Mouse (Mus musculus): Measurements from ENCODE around the gene Sag. TPM values are rescaled to one million over a fixed set of nuclear protein-coding genes. Genes with fewer than 3 reads are reported as not detected.
A peak's percentile ranks its signal among the peaks of the same experiment; 100 is the strongest.

Sag gene
- polyA plus RNA-seq, 1 experiment from 2014 or later: 1.8 TPM

DNA sequence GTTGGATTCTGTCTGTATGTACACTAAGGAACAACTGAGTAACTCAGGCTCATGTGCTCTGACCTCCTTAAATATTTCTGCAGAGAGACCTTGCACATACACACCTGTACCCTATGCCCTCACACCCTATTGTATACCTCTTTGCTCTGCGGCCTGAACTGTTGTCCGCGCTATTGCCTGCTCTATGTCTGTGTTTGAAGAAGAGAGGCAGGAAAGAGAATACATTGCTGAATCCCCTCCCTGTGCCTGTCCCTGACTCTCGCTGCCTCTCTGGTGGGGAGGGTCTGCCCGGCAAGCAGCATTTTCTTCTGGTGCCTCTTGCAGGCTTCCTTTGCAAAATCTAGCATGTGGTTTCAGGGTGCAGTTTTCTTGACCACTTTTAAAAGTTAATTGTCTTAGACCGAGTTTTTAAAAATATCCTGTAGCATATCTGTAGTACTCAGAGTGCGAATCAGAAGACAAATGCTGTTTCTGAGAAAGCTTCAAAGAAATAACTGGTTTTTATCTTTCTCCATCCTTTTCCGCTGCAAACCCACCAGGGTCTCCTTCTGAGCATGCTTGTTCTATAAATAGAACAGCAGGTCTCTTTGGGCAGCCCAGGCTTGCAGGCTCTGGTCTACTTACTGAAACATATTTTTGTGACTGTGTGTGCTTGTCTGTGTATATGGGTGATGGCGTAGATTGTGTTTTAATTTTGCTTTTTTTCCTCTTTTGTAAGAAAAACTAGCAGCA, 74.2 kb downstream of the Sag start:
- Histone ChIP-seq H3K27me3 (ENCODE audit: control insufficient read depth, insufficient read depth, low read length) (no peaks in the 10 kb centered on the region), H3K9me3 (ENCODE audit: control insufficient read depth, low read length) (no peaks in the 10 kb centered on the region), H3K36me3 (replicated peaks; ENCODE audit: control insufficient read depth, insufficient read depth) (peaks cover 7% of the 10 kb centered on the region; the same call in 1 of the 2 replicates), H3K4me1 (replicated peaks; ENCODE audit: control insufficient read depth, insufficient read depth, low read length) (peaks cover 20% of the 10 kb centered on the region), H3K4me2 (replicated peaks) (no peak overlapping the region), H3K9ac (no peak overlapping the region), H3K4me3 (replicated peaks; ENCODE audit: low read length) (no peak overlapping the region), H3K27ac (no peak overlapping the region)
- WGBS: 81% methylated on average over 9 of the region's 9 CpGs
- no peak for ATAC-seq (ENCODE audit: low FRiP score)
- DNase-seq (ENCODE audit: low spot score): no peak

DNA sequence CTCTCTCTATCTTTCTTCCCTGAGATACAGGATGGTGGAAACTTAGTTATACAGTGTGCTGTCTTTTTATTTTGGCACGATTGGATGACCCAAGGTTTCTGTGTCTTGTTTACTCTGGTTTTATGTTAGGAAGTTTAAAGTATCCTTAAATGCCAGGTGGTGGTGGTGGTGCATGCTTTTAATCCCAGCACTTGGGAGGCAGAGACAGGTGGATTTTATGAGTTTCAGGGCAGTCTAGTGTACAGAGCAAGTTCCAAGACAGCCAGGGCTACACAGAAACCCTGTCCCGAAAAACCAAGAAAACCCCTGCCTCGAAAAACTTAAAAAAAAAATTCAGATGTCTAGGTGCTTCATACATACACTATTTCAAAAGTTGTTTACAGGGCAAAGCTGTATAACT, 75.6 kb downstream of the Sag start:
- Histone ChIP-seq H3K9ac (no peak overlapping the region), H3K4me2 (replicated peaks) (no peak overlapping the region), H3K27me3 (ENCODE audit: control insufficient read depth, insufficient read depth, low read length) (no peaks in the 10 kb centered on the region), H3K27ac (no peak overlapping the region), H3K36me3 (replicated peaks; ENCODE audit: control insufficient read depth, insufficient read depth) (peaks cover 12% of the 10 kb centered on the region; the same call in 1 of the 2 replicates), H3K9me3 (ENCODE audit: control insufficient read depth, low read length) (no peaks in the 10 kb centered on the region), H3K4me1 (replicated peaks; ENCODE audit: control insufficient read depth, insufficient read depth, low read length) (peaks cover 20% of the 10 kb centered on the region), H3K4me3 (replicated peaks; ENCODE audit: low read length) (no peak overlapping the region)
- DNase-seq (ENCODE audit: low spot score) (no peak), ATAC-seq (ENCODE audit: low FRiP score) (no peak)
- 89% methylated on average over 3 of the region's 3 CpGs for WGBS

DNA sequence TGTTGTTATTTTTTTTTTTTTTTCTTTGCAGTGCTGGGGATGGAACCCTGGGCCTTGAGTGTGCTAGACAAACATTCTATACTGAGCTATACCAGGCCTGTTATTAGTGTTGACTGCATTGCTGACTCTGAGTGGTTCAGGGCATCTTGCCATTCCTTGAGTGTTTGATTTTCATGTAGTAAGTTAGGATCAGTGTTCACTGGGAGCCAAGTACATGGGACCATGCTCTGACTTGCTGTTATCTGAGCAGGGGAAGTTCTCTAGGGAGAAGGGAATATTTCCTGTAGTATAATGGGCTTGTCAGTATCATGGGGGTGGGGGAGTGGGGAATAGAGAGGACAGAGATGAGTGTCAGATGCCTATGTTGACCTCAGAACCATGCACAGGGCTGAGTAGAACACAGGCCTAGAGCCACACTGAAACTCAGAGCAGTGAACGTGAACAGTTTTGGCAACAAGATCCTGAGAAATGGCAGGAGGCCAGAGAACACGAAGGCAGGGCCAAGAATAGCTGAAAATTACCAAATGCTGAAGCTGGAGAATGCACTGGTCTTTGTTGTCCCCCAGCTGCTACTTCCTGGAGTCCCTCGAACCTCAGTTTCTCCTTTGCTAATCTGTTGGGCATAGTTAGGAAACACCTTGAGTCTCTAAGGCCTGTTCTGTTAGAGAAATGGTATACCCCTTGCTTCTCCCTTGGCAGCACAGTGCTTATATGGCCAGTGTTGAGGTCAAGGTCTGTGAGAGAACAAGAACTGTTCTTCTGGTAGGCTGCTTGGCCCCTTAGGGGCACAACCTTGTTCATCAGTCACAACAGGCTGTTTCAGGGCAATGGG, 76.2 kb downstream of the Sag start:
- H3K9me3 ChIP-seq (ENCODE audit: control insufficient read depth, low read length): no peaks in the 10 kb centered on the region
- no peak overlapping the region for H3K4me2 ChIP-seq (replicated peaks)
- peaks cover 18% of the 10 kb centered on the region for H3K36me3 ChIP-seq (replicated peaks; ENCODE audit: control insufficient read depth, insufficient read depth)
- H3K4me3 ChIP-seq (replicated peaks; ENCODE audit: low read length): no peak overlapping the region
- DNase-seq (ENCODE audit: low spot score) (peak; percentile 61), ATAC-seq (ENCODE audit: low FRiP score) (peak; percentile 62; the same call in 1 of the 2 replicates)
- WGBS: 54% methylated on average over 3 of the region's 3 CpGs
- H3K27me3 ChIP-seq (ENCODE audit: control insufficient read depth, insufficient read depth, low read length): no peaks in the 10 kb centered on the region
- no peak overlapping the region for H3K27ac ChIP-seq
- H3K4me1 ChIP-seq (replicated peaks; ENCODE audit: control insufficient read depth, insufficient read depth, low read length): peaks cover 20% of the 10 kb centered on the region
- no peak overlapping the region for H3K9ac ChIP-seq

DNA sequence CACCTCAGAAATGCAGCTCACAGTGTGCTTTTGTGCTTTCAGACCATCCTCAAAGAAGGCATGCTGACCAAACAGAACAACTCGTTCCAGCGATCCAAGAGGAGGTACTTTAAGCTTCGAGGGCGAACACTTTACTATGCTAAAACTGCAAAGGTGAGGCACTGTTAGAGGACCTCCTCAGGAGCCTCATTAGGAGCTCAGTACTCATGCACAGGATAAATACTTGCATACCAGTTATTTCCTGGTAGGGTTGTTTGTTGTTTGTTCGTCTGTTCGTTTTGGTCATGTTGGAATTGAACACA, 76.8 kb downstream of the Sag start:
- Histone ChIP-seq H3K4me1 (replicated peaks; ENCODE audit: control insufficient read depth, insufficient read depth, low read length) (peaks cover 20% of the 10 kb centered on the region), H3K27me3 (ENCODE audit: control insufficient read depth, insufficient read depth, low read length) (no peaks in the 10 kb centered on the region)
- WGBS: 88% methylated on average over 6 of the region's 6 CpGs

DNA sequence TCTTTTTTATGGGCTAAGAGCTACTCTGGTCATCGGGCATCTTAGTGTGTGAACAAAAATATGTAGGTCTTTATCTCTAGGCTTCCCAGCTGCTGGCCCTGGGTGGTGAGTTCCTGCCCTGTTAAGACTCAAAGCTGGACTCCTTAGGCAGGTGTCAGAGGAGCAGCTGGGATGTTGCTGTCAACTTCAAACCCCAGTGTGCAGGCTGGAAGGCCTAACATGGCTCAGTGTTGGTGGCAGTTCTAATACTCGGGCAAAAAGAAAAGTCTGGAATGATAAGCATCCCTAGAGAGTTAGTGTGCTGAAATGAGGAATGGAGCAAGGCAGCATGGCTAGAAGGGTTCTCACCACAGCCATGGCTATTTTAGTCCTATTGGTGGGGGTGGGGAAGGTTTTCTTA, 77.4 kb downstream of the Sag start:
- peaks cover 20% of the 10 kb centered on the region for H3K4me1 ChIP-seq (replicated peaks; ENCODE audit: control insufficient read depth, insufficient read depth, low read length)
- H3K27me3 ChIP-seq (ENCODE audit: control insufficient read depth, insufficient read depth, low read length): no peaks in the 10 kb centered on the region
- H3K27ac ChIP-seq: no peak overlapping the region; the same call in 1 of the 2 replicates
- H3K4me3 ChIP-seq (replicated peaks; ENCODE audit: low read length): no peak overlapping the region
- peaks cover 24% of the 10 kb centered on the region for H3K36me3 ChIP-seq (replicated peaks; ENCODE audit: control insufficient read depth, insufficient read depth)
- H3K4me2 ChIP-seq (replicated peaks): no peak overlapping the region
- H3K9me3 ChIP-seq (ENCODE audit: control insufficient read depth, low read length): no peaks in the 10 kb centered on the region
- no peak for DNase-seq (ENCODE audit: low spot score)
- no peak overlapping the region for H3K9ac ChIP-seq
- 82% methylated on average over 2 of the region's 2 CpGs for WGBS
- no peak for ATAC-seq (ENCODE audit: low FRiP score)

More for the DNA sequence above, 76.8 kb downstream of the Sag start:
- Histone ChIP-seq H3K9me3 (ENCODE audit: control insufficient read depth, low read length) (no peaks in the 10 kb centered on the region), H3K36me3 (replicated peaks; ENCODE audit: control insufficient read depth, insufficient read depth) (peaks cover 21% of the 10 kb centered on the region), H3K27ac (no peak overlapping the region), H3K4me3 (replicated peaks; ENCODE audit: low read length) (no peak overlapping the region), H3K4me2 (replicated peaks) (no peak overlapping the region), H3K9ac (no peak overlapping the region)
- ATAC-seq (ENCODE audit: low FRiP score) (no peak), DNase-seq (ENCODE audit: low spot score) (no peak)

DNA sequence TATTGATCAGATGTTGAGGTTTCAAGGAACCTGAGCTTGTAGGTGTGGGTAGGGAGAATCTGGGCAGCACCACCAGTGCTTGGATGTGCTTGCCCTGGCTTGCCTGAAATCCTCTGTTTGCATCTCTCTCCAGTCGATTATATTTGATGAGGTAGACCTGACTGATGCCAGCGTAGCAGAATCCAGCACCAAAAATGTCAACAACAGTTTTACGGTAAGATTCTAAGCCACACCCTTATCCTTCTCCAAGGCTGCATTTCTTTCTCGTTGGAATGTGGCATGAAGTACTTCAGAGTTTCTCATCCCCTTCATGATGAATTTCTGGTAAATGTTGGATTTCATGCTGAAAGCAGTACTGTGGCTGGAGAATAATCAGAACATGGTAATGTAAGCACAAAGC, 78.2 kb downstream of the Sag start:
- 87% methylated on average over 4 of the region's 4 CpGs for WGBS
- H3K9me3 ChIP-seq (ENCODE audit: control insufficient read depth, low read length): no peaks in the 10 kb centered on the region
- H3K27ac ChIP-seq: no peak overlapping the region
- H3K27me3 ChIP-seq (ENCODE audit: control insufficient read depth, insufficient read depth, low read length): no peaks in the 10 kb centered on the region
- no peak overlapping the region for H3K9ac ChIP-seq
- H3K4me2 ChIP-seq (replicated peaks): no peak overlapping the region
- no peak overlapping the region for H3K4me3 ChIP-seq (replicated peaks; ENCODE audit: low read length)
- peaks cover 24% of the 10 kb centered on the region for H3K36me3 ChIP-seq (replicated peaks; ENCODE audit: control insufficient read depth, insufficient read depth)
- no peak for DNase-seq (ENCODE audit: low spot score)
- no peak for ATAC-seq (ENCODE audit: low FRiP score)
- H3K4me1 ChIP-seq (replicated peaks; ENCODE audit: control insufficient read depth, insufficient read depth, low read length): peaks cover 20% of the 10 kb centered on the region

DNA sequence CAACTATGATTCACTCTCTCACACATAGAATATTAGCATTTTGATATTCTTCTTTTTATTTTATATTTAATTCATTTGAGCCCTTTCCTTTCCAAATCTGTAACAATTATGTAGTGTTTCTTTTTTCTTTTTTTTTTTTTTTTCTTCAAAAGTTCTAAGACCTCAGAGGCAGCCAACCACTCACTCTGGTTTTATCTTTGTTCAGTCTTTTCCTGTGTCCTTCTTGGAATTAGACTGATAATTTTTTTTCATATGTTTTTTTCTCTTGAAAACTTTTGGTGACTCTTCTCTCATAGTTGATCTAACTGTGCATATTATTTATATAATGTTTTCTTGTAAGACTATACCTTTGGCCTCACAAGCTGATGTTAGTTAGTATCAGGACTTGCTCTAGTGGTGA, 79.1 kb downstream of the Sag start:
- DNase-seq (ENCODE audit: low spot score) (no peak), ATAC-seq (ENCODE audit: low FRiP score) (no peak)
- no peak overlapping the region for H3K9ac ChIP-seq
- no peak overlapping the region for H3K4me2 ChIP-seq (replicated peaks)
- no peaks in the 10 kb centered on the region for H3K27me3 ChIP-seq (ENCODE audit: control insufficient read depth, insufficient read depth, low read length)
- H3K9me3 ChIP-seq (ENCODE audit: control insufficient read depth, low read length): no peaks in the 10 kb centered on the region
- H3K36me3 ChIP-seq (replicated peaks; ENCODE audit: control insufficient read depth, insufficient read depth): peaks cover 24% of the 10 kb centered on the region
- H3K4me1 ChIP-seq (replicated peaks; ENCODE audit: control insufficient read depth, insufficient read depth, low read length): peaks cover 16% of the 10 kb centered on the region
- no peak overlapping the region for H3K27ac ChIP-seq
- no peak overlapping the region for H3K4me3 ChIP-seq (replicated peaks; ENCODE audit: low read length)

DNA sequence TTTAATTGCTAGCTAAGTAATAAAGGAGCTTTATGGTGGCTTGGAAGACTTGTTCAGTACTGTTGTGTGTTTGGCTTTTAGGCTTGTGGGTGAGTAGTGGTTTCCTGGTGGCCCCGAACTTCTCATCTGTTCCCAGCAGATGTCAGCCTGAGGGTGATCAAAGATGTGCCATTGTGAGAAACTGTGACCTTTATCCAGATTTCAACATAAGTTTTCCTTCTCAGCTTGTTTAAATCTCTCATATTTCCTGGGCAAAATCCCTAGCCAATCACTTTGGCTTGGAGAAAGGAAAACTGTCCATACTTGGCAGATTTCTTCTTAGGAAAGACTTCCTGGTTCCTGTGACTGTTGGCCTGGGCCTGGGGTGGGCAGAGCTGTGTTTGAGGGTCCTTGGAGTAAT, 87.5 kb downstream of the Sag start:
- Histone ChIP-seq H3K4me2 (replicated peaks) (no peak overlapping the region), H3K9me3 (ENCODE audit: control insufficient read depth, low read length) (no peaks in the 10 kb centered on the region), H3K36me3 (replicated peaks; ENCODE audit: control insufficient read depth, insufficient read depth) (no peaks in the 10 kb centered on the region), H3K4me1 (replicated peaks; ENCODE audit: control insufficient read depth, insufficient read depth, low read length) (no peaks in the 10 kb centered on the region), H3K4me3 (replicated peaks; ENCODE audit: low read length) (no peak overlapping the region), H3K27me3 (ENCODE audit: control insufficient read depth, insufficient read depth, low read length) (no peaks in the 10 kb centered on the region), H3K9ac (no peak overlapping the region), H3K27ac (no peak overlapping the region)
- WGBS: 84% methylated on average over 1 of the region's 1 CpGs
- ATAC-seq (ENCODE audit: low FRiP score) (no peak), DNase-seq (ENCODE audit: low spot score) (no peak)

DNA sequence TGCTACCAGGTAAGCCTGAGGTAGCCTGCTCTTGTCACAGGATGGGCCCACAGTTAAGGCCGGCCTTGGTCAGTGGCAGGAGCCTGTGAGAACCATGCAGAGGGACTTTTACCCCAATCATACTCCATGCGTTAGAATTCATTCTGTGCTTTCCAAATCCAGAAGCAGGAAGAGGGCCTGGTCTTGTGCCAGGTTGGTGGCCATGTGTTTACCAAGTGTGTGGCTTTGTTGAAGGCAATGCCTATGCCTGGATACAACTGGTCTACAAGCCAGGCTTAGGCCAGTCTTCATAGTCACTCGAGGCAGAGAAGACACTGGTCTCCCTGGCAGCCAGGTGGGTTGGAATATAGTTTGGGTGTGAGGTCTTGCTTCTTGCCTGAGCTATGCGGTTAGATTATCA, 88.2 kb downstream of the Sag start:
- no peaks in the 10 kb centered on the region for H3K9me3 ChIP-seq (ENCODE audit: control insufficient read depth, low read length)
- ATAC-seq (ENCODE audit: low FRiP score): no peak
- no peak for DNase-seq (ENCODE audit: low spot score)
- H3K4me3 ChIP-seq (replicated peaks; ENCODE audit: low read length): no peak overlapping the region
- no peaks in the 10 kb centered on the region for H3K27me3 ChIP-seq (ENCODE audit: control insufficient read depth, insufficient read depth, low read length)
- no peak overlapping the region for H3K27ac ChIP-seq
- no peak overlapping the region for H3K4me2 ChIP-seq (replicated peaks)
- WGBS: 98% methylated on average over 4 of the region's 4 CpGs
- no peaks in the 10 kb centered on the region for H3K4me1 ChIP-seq (replicated peaks; ENCODE audit: control insufficient read depth, insufficient read depth, low read length)
- H3K9ac ChIP-seq: no peak overlapping the region
- no peaks in the 10 kb centered on the region; the same call in 1 of the 2 replicates for H3K36me3 ChIP-seq (replicated peaks; ENCODE audit: control insufficient read depth, insufficient read depth)

All from hindbrain, embryonic 14.5 days (tissue).